Mouse (Mus musculus) Patski (cell line): Measurements from ENCODE around the gene Zfp609. TPM values are rescaled to one million over a fixed set of nuclear protein-coding genes. Genes with fewer than 3 reads are reported as not detected.
A peak's percentile ranks its signal among the peaks of the same experiment; 100 is the strongest.

Source experiments
- ATAC-seq: fragments of 100-300 bp; one replicate; pipeline ENCODE4 v1.8.0; 2021
- CTCF ChIA-PET: fragments of 350-600 bp; sonication (Branson Sonifier 250); formaldehyde crosslinking; loops from one replicate; lab custom pipeline; 2022; ENCODE audit warnings: inconsistent platforms; lab: Charles Lee
- POLR2A ChIA-PET: fragments of 350-600 bp; sonication (Branson Sonifier 250); formaldehyde crosslinking; loops from one replicate; lab custom pipeline; 2022; ENCODE audit warnings: antibody characterized with exemption, inconsistent platforms; lab: Charles Lee
- DNase-seq: peaks from one replicate; pipeline ENCODE4 v3.0.0-alpha.2; 2011; ENCODE audit warnings: low read depth, low spot score
- H3K27me3 ChIP-seq: fragments of 371-371 bp; one replicate; pipeline ENCODE4 v1.5.1; 2021
- CTCF ChIP-seq: fragments of 100-300 bp; IDR thresholded peaks from one replicate; pipeline ENCODE4 v1.5.1; 2021
- in situ Hi-C: fragments of 300-500 bp; cut with MboI; formaldehyde crosslinking; loops from 3 replicates; pipeline ENCODE4 v1.11.1; 2018; ENCODE audit warnings: low pct_unique_long_range_greater_than_20kb, mixed read lengths
- polyA plus RNA-seq: library from polyadenylated mRNA; unstranded; gene quantifications from one replicate; pipeline ENCODE4 v1.2.3, GENCODE M21; 2021

The Zfp609 gene
- polyA plus RNA-seq: 25.7 TPM

- ATAC-seq (peak; percentile 78), DNase-seq (peak; percentile 76)
- no peak for TF ChIP-seq CTCF
- ChIA-PET CTCF (interaction anchor here (0.8 to 1.5 kb wide), 3 partner anchors 57 to 135 kb away, joined by 3 to 4 read pairs (median 3); no protein-coding TSS in a partner anchor), POLR2A (interaction anchor here (0.7 to 1.4 kb wide), 5 partner anchors 9 to 180 kb away, joined by 3 to 6 read pairs (median 3); no protein-coding TSS in a partner anchor)
- in situ Hi-C loops: loop anchor here (5.0 kb wide), 1 partner anchor 75 kb away; no protein-coding TSS in a partner anchor
- no peaks in the 10 kb centered on the region for H3K27me3 ChIP-seq
Observed at GRCm38 (mm10) chr9:65827344-65828015, at the start of gene Zfp609. Zfp609 (minus strand) TSS chr9:65827564.

- in situ Hi-C loops: loop anchor here (10.0 kb wide), 1 partner anchor 195 kb away; the partner anchor contains the start of gene Oaz2
- ATAC-seq (no peak), DNase-seq (no peak)
- H3K27me3 ChIP-seq: no peaks in the 10 kb centered on the region
- CTCF ChIA-PET: no interaction called here
- POLR2A ChIA-PET: no interaction called here
- TF ChIP-seq CTCF: no peak
Observed at GRCm38 (mm10) chr9:65859656-65860055, 32.3 kb upstream of the Zfp609 start.

GRCm38 (mm10) chr9:65850203-65850602 is 22.8 kb upstream of the Zfp609 start:
- no peak for TF ChIP-seq CTCF
- CTCF ChIA-PET: interaction anchor here (1.0 to 1.8 kb wide), 5 partner anchors 13 to 186 kb away, joined by 3 to 6 read pairs (median 4); no protein-coding TSS in a partner anchor
- H3K27me3 ChIP-seq: no peaks in the 10 kb centered on the region
- in situ Hi-C loops: loop anchor here (5.0 to 10.0 kb wide), 4 partner anchors 98 to 243 kb away; partner anchors contain the start of gene Oaz2
- ATAC-seq (no peak), DNase-seq (no peak)
- POLR2A ChIA-PET: interaction anchor here (0.6 to 0.7 kb wide), 2 partner anchors 87 to 335 kb away, joined by 3 to 4 read pairs; no protein-coding TSS in a partner anchor

- POLR2A ChIA-PET: no interaction called here
- ATAC-seq (no peak), DNase-seq (no peak)
- in situ Hi-C loops: no loop called here
- no peaks in the 10 kb centered on the region for H3K27me3 ChIP-seq
- TF ChIP-seq CTCF: no peak
- CTCF ChIA-PET: interaction anchor here (0.8 kb wide), 1 partner anchor 27 kb away, joined by 3 read pairs; no protein-coding TSS in a partner anchor
Observed at GRCm38 (mm10) chr9:65848154-65848553, 20.8 kb upstream of the Zfp609 start.

- ChIA-PET CTCF (interaction anchor here (1.7 to 2.2 kb wide), 2 partner anchors 149 kb away, joined by 5 to 7 read pairs; no protein-coding TSS in a partner anchor), POLR2A (no interaction called here)
- in situ Hi-C loops: no loop called here
- ATAC-seq: no peak
- TF ChIP-seq CTCF: no peak
- no peaks in the 10 kb centered on the region for H3K27me3 ChIP-seq
- DNase-seq: no peak
Observed at GRCm38 (mm10) chr9:65844421-65845165, 17.2 kb upstream of the Zfp609 start.

- POLR2A ChIA-PET: no interaction called here
- ATAC-seq (no peak), DNase-seq (no peak)
- CTCF ChIA-PET: no interaction called here
- in situ Hi-C loops: no loop called here
- TF ChIP-seq CTCF: no peak
- no peaks in the 10 kb centered on the region for H3K27me3 ChIP-seq
Observed at GRCm38 (mm10) chr9:65839841-65840240, 12.5 kb upstream of the Zfp609 start.

GRCm38 (mm10) chr9:65836916-65837315 is 9.6 kb upstream of the Zfp609 start:
- POLR2A ChIA-PET: no interaction called here
- no peaks in the 10 kb centered on the region for H3K27me3 ChIP-seq
- DNase-seq (no peak), ATAC-seq (no peak)
- TF ChIP-seq CTCF: no peak
- in situ Hi-C loops: no loop called here
- CTCF ChIA-PET: interaction anchor here (0.7 to 1.3 kb wide), 2 partner anchors 12 to 20 kb away, joined by 3 to 4 read pairs; no protein-coding TSS in a partner anchor

GRCm38 (mm10) chr9:65834628-65835354 is 7.4 kb upstream of the Zfp609 start:
- TF ChIP-seq CTCF: no peak
- ATAC-seq (no peak), DNase-seq (no peak)
- POLR2A ChIA-PET: no interaction called here
- in situ Hi-C loops: no loop called here
- CTCF ChIA-PET: no interaction called here
- no peaks in the 10 kb centered on the region for H3K27me3 ChIP-seq

- no peaks in the 10 kb centered on the region for H3K27me3 ChIP-seq
- POLR2A ChIA-PET: no interaction called here
- no peak for DNase-seq
- no peak for ATAC-seq
- CTCF ChIA-PET: no interaction called here
- no peak for TF ChIP-seq CTCF
- in situ Hi-C loops: no loop called here
Observed at GRCm38 (mm10) chr9:65833640-65834039, 6.3 kb upstream of the Zfp609 start.

GRCm38 (mm10) chr9:65833230-65833629 is 5.9 kb upstream of the Zfp609 start:
- H3K27me3 ChIP-seq: no peaks in the 10 kb centered on the region
- ChIA-PET CTCF (no interaction called here), POLR2A (no interaction called here)
- DNase-seq (no peak), ATAC-seq (no peak)
- no peak for TF ChIP-seq CTCF
- in situ Hi-C loops: no loop called here
